Mouse (Mus musculus): ENCODE measurements at regions not wholly inside any gene's neighbourhood (a gene's known extent, or its start where the extent isn't known, plus 50 kb on each side); places are given as distances from the start of the nearest gene placed in this dataset.

DNA sequence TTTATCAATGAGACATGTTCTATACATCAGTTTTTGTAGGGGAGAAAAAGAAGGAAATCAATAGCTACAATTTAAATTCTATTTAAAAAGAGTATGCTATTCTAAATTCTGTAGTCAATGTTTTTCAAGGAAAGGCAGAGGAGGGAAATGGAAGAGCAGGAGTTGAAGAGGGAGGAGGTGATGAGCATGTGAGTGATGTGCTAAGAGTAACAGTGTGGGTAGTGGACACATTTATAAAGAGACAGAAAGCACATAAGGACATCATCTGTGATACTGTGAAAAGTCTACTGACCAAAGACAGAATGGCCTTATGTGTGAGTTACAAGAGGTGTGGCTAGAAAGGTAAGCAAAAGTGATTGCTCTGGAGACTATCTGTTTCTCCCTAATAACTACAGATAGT, 179.8 kb upstream of the Tnc start:
- TF ChIP-seq CTCF (IDR thresholded peaks at IDR 0.05; ENCODE audit: low read depth, low read length) = no peak
- TF ChIP-seq POLR2A (IDR thresholded peaks at IDR 0.05; ENCODE audit: extremely low read depth, insufficient read depth, low read length) = no peak
